Mouse (Mus musculus): ENCODE results near the gene Ppfibp1. TPM values are rescaled to one million over a fixed set of nuclear protein-coding genes. Genes with fewer than 3 reads are reported as not detected.

Gene Ppfibp1
- polyA plus RNA-seq, 1 experiment from 2014 or later, result 19.4 TPM

DNA sequence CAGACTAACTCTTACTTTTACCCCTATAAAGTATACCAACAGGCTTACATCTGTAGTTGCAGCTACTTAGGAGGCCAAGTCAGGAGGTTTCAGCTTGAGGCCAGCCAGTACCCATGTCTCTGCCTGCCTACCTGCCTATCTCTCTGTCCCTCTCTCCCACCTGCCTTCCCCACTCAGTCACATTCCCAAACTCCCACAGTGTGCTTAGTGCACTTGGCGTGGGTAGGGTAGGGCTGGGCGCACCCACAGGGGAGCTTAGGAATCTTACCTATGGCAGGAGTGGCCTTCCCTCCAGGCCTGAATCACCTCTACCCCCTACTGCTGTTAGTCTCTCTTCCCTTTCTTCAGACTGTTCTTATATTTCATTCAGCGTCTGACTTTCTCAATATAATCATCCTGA lies 82.5 kb downstream of the Ppfibp1 start:
- no peak for ATAC-seq (replicated peaks)
- Histone ChIP-seq H3K9me3 (no peaks in the 10 kb centered on the region), H3K4me3 (no peak overlapping the region), H3K27me3 (no peaks in the 10 kb centered on the region), H3K36me3 (no peaks in the 10 kb centered on the region), H3K4me2 (replicated peaks) (no peak overlapping the region), H3K4me1 (peaks cover 3% of the 10 kb centered on the region; the same call in 1 of the 2 replicates), H3K27ac (replicated peaks) (no peak overlapping the region), H3K9ac (replicated peaks) (no peak overlapping the region)
- 66% methylated on average over 3 of the region's 3 CpGs for WGBS

DNA sequence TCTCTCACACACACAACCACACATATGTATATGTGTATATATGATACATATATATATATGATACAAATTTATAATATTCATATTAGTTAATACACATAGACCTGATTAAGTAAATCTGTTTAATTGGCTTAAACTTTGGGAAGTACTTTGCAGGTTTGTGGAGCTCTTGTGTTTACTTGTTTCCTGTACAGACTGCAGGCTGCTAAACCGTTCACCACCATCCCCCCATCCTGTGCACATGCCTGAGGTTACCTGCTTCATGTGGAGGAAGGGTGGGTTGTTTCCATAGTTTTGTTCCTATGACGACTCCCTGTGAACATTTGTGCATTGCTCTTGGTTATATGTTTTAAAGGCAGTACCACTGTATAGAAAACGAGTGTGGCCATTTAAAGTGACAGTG lies 83.1 kb downstream of the Ppfibp1 start:
- Histone ChIP-seq H3K9me3 (no peaks in the 10 kb centered on the region), H3K27me3 (no peaks in the 10 kb centered on the region), H3K36me3 (no peaks in the 10 kb centered on the region), H3K27ac (replicated peaks) (no peak overlapping the region), H3K9ac (replicated peaks) (no peak overlapping the region), H3K4me1 (peaks cover 3% of the 10 kb centered on the region; the same call in 1 of the 2 replicates), H3K4me2 (replicated peaks) (no peak overlapping the region), H3K4me3 (no peak overlapping the region)
- no peak for ATAC-seq (replicated peaks)
- WGBS, result 41% methylated on average over 3 of the region's 3 CpGs

DNA sequence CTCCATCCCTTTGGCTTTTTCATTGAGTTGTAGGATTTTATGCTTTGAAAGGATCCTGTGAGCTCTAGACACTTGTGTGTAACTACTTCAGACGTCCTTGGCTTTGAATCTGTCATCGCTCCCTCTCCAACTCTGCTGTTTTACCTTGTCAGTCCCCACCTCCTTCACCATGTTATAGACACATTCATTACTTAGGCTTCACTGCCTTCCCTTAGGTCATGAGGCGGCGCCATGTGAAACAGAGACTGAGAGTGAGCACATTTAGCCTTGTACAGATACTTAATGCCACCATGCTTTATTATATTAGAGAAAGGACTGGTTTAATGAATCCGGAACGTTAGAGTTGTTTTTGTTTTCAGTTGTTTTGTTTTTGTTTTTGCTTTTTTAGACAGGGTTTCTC lies 83.7 kb downstream of the Ppfibp1 start:
- no peak for ATAC-seq (replicated peaks)
- H3K4me1 ChIP-seq, result peaks cover 3% of the 10 kb centered on the region; the same call in 1 of the 2 replicates
- H3K9ac ChIP-seq (replicated peaks), result no peak overlapping the region
- WGBS, result 17% methylated on average over 6 of the region's 6 CpGs
- no peak overlapping the region for H3K4me2 ChIP-seq (replicated peaks)
- no peak overlapping the region for H3K27ac ChIP-seq (replicated peaks)
- H3K9me3 ChIP-seq, result no peaks in the 10 kb centered on the region
- no peaks in the 10 kb centered on the region for H3K36me3 ChIP-seq
- no peaks in the 10 kb centered on the region for H3K27me3 ChIP-seq
- H3K4me3 ChIP-seq, result no peak overlapping the region

DNA sequence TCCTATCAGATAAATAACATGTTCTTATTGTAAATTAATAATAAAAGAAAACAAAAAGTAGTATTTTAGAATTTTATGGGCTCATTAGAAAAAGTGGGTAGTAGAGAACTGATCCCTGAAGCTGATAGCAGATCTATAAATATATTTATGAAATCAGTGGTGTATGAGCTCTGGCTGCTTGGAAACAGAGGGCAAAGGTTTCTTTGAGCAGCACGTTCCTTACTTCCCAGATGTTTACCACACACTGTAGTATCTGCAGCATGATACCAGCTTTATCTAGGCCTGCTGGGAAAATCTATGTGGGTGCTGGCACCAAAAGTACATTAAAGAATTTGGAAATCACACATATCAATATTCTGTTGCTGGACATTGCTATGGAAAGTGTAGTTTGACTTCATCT lies 84.5 kb downstream of the Ppfibp1 start:
- Histone ChIP-seq H3K27ac (replicated peaks) (no peak overlapping the region), H3K4me1 (peaks cover 3% of the 10 kb centered on the region; the same call in 1 of the 2 replicates), H3K27me3 (no peaks in the 10 kb centered on the region), H3K9me3 (no peaks in the 10 kb centered on the region), H3K4me3 (no peak overlapping the region), H3K9ac (replicated peaks) (no peak overlapping the region), H3K4me2 (replicated peaks) (no peak overlapping the region), H3K36me3 (no peaks in the 10 kb centered on the region)
- 77% methylated on average over 1 of the region's 1 CpGs for WGBS
- ATAC-seq (replicated peaks), result no peak

DNA sequence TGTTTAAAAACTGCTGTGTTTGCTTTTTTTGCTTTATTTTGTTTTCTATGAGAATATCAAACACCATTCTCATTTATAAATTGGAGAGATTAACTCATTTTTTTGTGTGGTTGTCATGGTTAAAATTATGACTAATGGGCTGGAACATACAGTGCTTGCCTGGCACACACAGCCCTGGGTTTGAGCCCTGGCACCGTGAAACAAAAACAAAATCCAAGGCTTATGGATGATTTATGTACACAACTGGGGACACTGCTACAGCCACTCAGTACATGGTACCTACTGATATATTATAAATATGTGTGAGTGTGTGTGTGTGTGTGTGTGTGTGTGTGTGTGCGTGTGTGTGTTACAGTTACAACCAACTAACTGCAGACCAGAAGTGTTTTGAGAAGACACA lies 85.1 kb downstream of the Ppfibp1 start:
- H3K4me3 ChIP-seq, result no peak overlapping the region
- H3K27me3 ChIP-seq, result no peaks in the 10 kb centered on the region
- no peak overlapping the region for H3K4me2 ChIP-seq (replicated peaks)
- no peak overlapping the region for H3K27ac ChIP-seq (replicated peaks)
- ATAC-seq (replicated peaks), result no peak; the same call in 1 of the 2 replicates
- no peak overlapping the region for H3K9ac ChIP-seq (replicated peaks)
- no peaks in the 10 kb centered on the region for H3K9me3 ChIP-seq
- peaks cover 3% of the 10 kb centered on the region; the same call in 1 of the 2 replicates for H3K4me1 ChIP-seq
- 68% methylated on average over 2 of the region's 2 CpGs for WGBS
- no peaks in the 10 kb centered on the region for H3K36me3 ChIP-seq

DNA sequence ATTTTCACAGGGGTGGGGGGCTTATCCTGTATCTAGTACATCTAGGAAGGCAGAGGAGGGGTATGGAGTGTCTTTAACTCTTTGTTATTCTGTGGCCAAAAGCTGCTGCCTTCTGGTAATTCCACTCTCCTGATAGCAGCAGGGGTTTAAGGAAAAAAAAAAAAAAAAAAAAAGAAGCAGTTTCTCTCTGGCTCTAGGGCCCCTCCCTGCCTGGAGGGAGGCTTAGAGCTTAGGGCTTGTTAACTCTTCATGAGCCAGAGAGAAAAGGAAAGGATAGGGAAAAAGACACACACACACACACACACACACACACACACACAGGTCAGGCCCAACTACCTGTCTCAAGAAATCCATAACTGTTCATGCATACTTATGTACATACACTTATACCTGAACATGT lies 85.5 kb downstream of the Ppfibp1 start:
- H3K4me1 ChIP-seq, result peaks cover 3% of the 10 kb centered on the region; the same call in 1 of the 2 replicates

DNA sequence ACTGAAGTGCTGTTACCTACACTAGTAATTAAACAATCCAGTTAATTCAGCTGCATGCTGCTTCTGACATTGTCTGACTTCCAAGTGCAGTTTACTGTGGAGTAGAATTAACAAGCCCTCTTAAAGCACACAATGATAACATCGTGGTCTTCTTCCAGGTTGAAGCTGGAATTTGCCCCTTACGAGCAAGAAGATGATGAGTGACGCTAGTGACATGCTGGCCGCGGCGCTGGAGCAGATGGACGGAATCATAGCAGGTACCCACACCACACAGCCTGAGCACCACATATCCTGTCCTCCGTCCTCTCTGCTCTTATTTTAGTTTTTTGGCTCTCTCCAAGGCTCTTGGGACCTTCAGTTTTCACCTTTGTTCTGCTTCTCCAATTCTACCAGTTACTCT lies 88.2 kb downstream of the Ppfibp1 start:
- no peak for ATAC-seq (replicated peaks)
- H3K27me3 ChIP-seq, result no peaks in the 10 kb centered on the region
- H3K9me3 ChIP-seq, result no peaks in the 10 kb centered on the region
- no peak overlapping the region for H3K27ac ChIP-seq (replicated peaks)
- no peaks in the 10 kb centered on the region for H3K36me3 ChIP-seq
- H3K4me3 ChIP-seq, result no peak overlapping the region
- H3K4me2 ChIP-seq (replicated peaks), result no peak overlapping the region
- 81% methylated on average over 8 of the region's 8 CpGs for WGBS
- peaks cover 15% of the 10 kb centered on the region for H3K4me1 ChIP-seq
- H3K9ac ChIP-seq (replicated peaks), result no peak overlapping the region

More for the DNA sequence above, 85.5 kb downstream of the Ppfibp1 start:
- H3K27me3 ChIP-seq, result no peaks in the 10 kb centered on the region
- no peaks in the 10 kb centered on the region for H3K9me3 ChIP-seq
- H3K4me2 ChIP-seq (replicated peaks), result no peak overlapping the region
- H3K4me3 ChIP-seq, result no peak overlapping the region
- no peaks in the 10 kb centered on the region for H3K36me3 ChIP-seq
- H3K9ac ChIP-seq (replicated peaks), result no peak overlapping the region
- ATAC-seq (replicated peaks), result no peak
- no peak overlapping the region for H3K27ac ChIP-seq (replicated peaks)

DNA sequence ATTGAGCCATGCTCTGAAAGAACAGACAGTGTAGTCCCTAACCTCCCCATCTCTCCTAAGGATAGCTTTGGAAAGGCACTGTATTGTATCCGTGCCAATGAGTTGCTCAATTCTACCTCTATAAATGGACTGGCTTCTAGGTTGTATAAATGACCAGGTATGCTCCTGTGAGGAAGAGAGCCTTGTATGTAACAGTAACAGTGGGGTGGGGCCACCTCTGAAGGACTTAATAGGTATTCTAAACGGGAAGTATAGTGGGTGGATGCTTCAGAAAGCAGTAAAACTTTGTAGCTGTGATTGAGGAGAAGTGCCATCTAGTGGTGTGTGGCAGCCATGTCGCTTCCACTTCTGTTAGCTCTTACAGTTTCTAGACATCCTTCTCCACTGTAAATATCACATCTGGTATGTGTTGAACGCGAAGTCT lies 90.4 kb downstream of the Ppfibp1 start:
- Histone ChIP-seq H3K36me3 (no peaks in the 10 kb centered on the region), H3K27ac (replicated peaks) (no peak overlapping the region), H3K4me1 (peaks cover 18% of the 10 kb centered on the region), H3K4me2 (replicated peaks) (no peak overlapping the region), H3K9me3 (no peaks in the 10 kb centered on the region), H3K4me3 (no peak overlapping the region), H3K27me3 (no peaks in the 10 kb centered on the region), H3K9ac (replicated peaks) (no peak overlapping the region)
- WGBS, result 61% methylated on average over 5 of the region's 5 CpGs
- ATAC-seq (replicated peaks), result no peak

DNA sequence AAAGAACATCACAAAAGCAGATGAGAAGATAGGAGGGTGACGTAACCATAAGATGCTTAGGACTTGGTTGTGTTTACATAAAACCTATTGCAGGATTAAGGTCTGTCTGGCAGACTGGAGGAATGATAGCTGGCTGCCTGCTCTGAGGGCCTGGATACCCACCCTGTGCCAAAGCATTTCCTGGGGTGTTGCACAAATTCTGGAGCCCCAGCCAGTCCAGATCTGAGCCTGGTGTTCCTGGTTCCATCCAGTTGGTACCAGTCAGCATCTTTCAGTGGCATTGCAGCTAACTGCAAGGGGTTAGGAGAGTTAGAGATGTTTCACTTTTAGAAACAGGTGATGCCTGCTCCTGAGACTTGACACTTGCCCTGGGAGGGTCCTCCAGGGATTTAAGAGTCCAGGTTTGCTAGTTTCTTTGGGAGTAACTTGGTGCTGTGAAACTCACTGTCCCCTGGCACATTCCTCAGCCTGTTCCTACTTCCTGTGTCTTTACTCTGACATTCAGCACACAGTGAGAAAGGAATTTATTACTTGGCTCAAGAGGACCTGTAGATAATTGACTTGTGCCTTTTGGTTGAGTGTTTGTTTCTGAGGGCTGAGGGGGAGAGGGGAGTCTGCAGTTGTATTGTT lies 90.9 kb downstream of the Ppfibp1 start:
- H3K9me3 ChIP-seq, result no peaks in the 10 kb centered on the region
- H3K36me3 ChIP-seq, result no peaks in the 10 kb centered on the region
- no peak overlapping the region for H3K27ac ChIP-seq (replicated peaks)
- no peak overlapping the region for H3K4me2 ChIP-seq (replicated peaks)
- no peak for ATAC-seq (replicated peaks)
- no peak overlapping the region for H3K9ac ChIP-seq (replicated peaks)
- H3K4me3 ChIP-seq, result no peak overlapping the region
- peaks cover 18% of the 10 kb centered on the region for H3K4me1 ChIP-seq
- H3K27me3 ChIP-seq, result no peaks in the 10 kb centered on the region
- WGBS, result 83% methylated on average over 1 of the region's 1 CpGs

DNA sequence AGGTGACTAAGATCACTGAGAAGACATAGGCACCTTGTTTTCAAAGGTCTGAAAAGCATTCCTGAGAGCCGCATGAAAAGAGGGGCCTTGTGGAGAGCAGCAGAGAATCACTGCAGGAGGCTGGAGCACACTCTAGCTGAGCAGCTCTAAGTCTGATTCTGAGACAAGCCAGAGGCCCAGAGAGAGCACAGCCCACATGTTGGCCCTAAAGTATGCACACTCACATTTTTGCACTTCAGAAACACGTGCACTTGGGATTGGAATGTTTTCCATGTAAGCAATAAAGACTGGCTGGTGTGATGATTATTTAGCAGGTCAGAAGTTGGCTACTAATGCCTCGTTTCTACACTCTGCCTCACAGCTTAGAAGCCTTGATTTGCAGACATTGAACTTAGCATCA lies 91.7 kb downstream of the Ppfibp1 start:
- no peaks in the 10 kb centered on the region for H3K36me3 ChIP-seq
- no peaks in the 10 kb centered on the region for H3K27me3 ChIP-seq
- H3K4me3 ChIP-seq, result no peak overlapping the region
- H3K9ac ChIP-seq (replicated peaks), result no peak overlapping the region
- peaks cover 18% of the 10 kb centered on the region for H3K4me1 ChIP-seq
- no peak overlapping the region for H3K27ac ChIP-seq (replicated peaks)
- no peak for ATAC-seq (replicated peaks)
- H3K9me3 ChIP-seq, result no peaks in the 10 kb centered on the region
- H3K4me2 ChIP-seq (replicated peaks), result no peak overlapping the region
- 35% methylated on average over 3 of the region's 3 CpGs for WGBS

DNA sequence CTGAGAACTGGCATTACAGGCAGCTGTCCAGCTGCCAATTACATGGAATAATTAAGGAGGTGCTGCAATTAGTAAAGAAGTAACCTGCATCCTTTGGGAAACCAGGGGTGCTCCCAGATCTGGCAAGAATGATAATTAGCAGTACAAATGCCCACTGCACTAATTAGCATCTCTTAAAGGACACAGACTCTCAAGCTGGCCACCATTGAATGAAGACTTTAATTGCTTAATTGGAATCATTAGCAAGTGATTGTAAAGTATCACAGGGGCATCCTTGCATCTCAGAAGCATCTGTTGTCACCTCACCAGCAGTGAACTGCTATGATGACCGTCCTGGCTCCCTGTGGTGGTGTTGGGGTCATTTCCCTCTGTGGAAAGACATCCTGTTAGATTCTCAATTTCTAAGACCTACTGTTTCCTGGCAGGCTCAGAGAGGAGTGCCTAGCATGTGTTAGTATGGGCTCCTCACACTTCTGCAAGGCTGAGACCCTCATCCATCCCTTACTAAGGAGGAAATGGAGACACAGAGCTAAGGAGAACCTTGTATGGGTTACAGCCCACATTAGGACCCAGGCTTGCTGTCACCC lies 93.1 kb downstream of the Ppfibp1 start:
- WGBS, result 0% methylated on average over 1 of the region's 1 CpGs
- H3K4me2 ChIP-seq (replicated peaks), result no peak overlapping the region
- peaks cover 18% of the 10 kb centered on the region for H3K4me1 ChIP-seq
- no peak overlapping the region for H3K9ac ChIP-seq (replicated peaks)
- no peaks in the 10 kb centered on the region for H3K27me3 ChIP-seq
- no peak overlapping the region for H3K27ac ChIP-seq (replicated peaks)
- no peaks in the 10 kb centered on the region for H3K36me3 ChIP-seq
- no peak overlapping the region for H3K4me3 ChIP-seq
- peak; percentile 81 for ATAC-seq (replicated peaks)
- no peaks in the 10 kb centered on the region for H3K9me3 ChIP-seq

DNA sequence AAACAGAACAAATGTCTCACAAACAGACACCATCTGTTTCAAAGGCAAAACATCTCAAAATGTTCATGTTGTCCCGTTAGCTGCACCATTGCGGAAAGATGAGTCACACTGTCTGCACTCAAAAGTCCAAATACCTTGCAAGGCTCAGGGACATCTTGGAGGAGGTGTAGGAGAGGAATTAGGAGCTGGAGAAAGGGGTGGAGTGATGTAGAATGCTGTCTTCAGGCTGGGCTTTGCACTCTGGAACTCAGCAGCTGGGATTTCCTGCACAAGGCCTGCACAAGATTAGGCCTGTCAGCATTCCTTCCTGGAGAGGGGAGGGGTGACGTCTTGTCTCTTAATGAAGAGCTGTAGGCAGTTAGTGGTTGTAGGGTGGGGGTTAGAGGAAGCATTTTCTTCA lies 96.3 kb downstream of the Ppfibp1 start:
- Histone ChIP-seq H3K9ac (replicated peaks) (no peak overlapping the region), H3K4me2 (replicated peaks) (no peak overlapping the region), H3K9me3 (no peaks in the 10 kb centered on the region), H3K4me1 (peaks cover 18% of the 10 kb centered on the region), H3K36me3 (no peaks in the 10 kb centered on the region), H3K27me3 (no peaks in the 10 kb centered on the region), H3K4me3 (no peak overlapping the region), H3K27ac (replicated peaks) (no peak overlapping the region)
- no peak for ATAC-seq (replicated peaks)
- 66% methylated on average over 3 of the region's 3 CpGs for WGBS

DNA sequence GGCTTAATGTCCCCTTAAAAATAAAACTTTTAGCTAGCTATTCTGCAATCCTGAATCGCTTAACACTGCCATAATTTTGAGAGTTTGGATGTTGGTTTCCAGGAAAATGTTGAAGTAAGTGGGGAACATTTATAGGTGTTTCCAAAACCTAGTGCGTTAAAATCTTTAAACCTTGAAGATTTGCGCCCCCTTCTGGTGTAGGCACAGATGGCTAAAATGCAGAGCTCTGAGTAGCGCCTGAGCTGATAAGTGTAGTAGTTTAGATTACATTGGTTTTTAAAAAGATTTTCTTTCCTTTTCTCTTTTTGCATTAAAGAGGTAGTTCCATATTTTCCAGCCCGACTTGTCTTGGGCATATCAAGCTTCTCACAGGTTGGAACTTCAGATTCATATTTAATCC lies 105.9 kb downstream of the Ppfibp1 start:
- no peak overlapping the region for H3K4me3 ChIP-seq
- H3K4me2 ChIP-seq (replicated peaks), result no peak overlapping the region
- 43% methylated on average over 5 of the region's 5 CpGs for WGBS
- ATAC-seq (replicated peaks), result no peak
- H3K36me3 ChIP-seq, result no peaks in the 10 kb centered on the region
- H3K9me3 ChIP-seq, result no peaks in the 10 kb centered on the region
- H3K27me3 ChIP-seq, result no peaks in the 10 kb centered on the region
- H3K27ac ChIP-seq (replicated peaks), result no peak overlapping the region
- no peak overlapping the region for H3K9ac ChIP-seq (replicated peaks)
- no peaks in the 10 kb centered on the region for H3K4me1 ChIP-seq
